Mouse (Mus musculus) lung, postnatal 0 days (tissue): ENCODE results near the gene Itga9.

Source experiments
- CTCF ChIP-seq: IDR thresholded peaks from 2 replicates; pipeline ENCODE4 v1.5.1; 2016; ENCODE audit warnings: antibody characterized with exemption, mild to moderate bottlenecking
- EP300 ChIP-seq: IDR thresholded peaks from 2 replicates; pipeline ENCODE4 v1.6.1; 2016; ENCODE audit warnings: antibody characterized with exemption, mild to moderate bottlenecking, control low read depth

GRCm38 (mm10) chr9:118784621-118785020 is 178.1 kb downstream of the Itga9 start:
- TF ChIP-seq CTCF (no peak), EP300 (no peak)
